Mouse (Mus musculus) forebrain, embryonic 12.5 days (tissue): ENCODE results near the gene Krt77. TPM values are rescaled to one million over a fixed set of nuclear protein-coding genes. Genes with fewer than 3 reads are reported as not detected.

Source experiments
- ATAC-seq: fragments of 200-750 bp; cut with Nextera tagmentation; 2 replicates; pipeline ENCODE4 v1.8.0; 2017; ENCODE audit warnings: moderate TSS enrichment; ENCODE audit not compliant: low FRiP score
- H3K27ac ChIP-seq: fragments of 300-500 bp; sonication (generic); 2 replicates; pipeline ENCODE4 v1.5.1; 2016; ENCODE audit warnings: mild to moderate bottlenecking
- H3K27me3 ChIP-seq: fragments of 300-500 bp; sonication (generic); 2 replicates; pipeline ENCODE4 v1.6.1; 2016; ENCODE audit warnings: mild to moderate bottlenecking
- H3K36me3 ChIP-seq: fragments of 300-500 bp; sonication (generic); replicated peaks from 2 replicates; pipeline ENCODE4 v1.6.1; 2016; ENCODE audit warnings: mild to moderate bottlenecking
- H3K4me1 ChIP-seq: fragments of 300-500 bp; sonication (generic); 2 replicates; pipeline ENCODE4 v1.6.1; 2016
- H3K4me2 ChIP-seq: fragments of 300-500 bp; sonication (generic); 2 replicates; pipeline ENCODE4 v1.6.1; 2016; ENCODE audit warnings: mild to moderate bottlenecking, moderate library complexity
- H3K4me3 ChIP-seq: fragments of 300-500 bp; sonication (generic); replicated peaks from 2 replicates; pipeline ENCODE4 v1.5.1; 2016; ENCODE audit warnings: mild to moderate bottlenecking
- H3K9ac ChIP-seq: fragments of 300-500 bp; sonication (generic); 2 replicates; pipeline ENCODE4 v1.6.1; 2016; ENCODE audit warnings: mild to moderate bottlenecking
- H3K9me3 ChIP-seq: fragments of 300-500 bp; sonication (generic); 2 replicates; pipeline ENCODE4 v1.6.1; 2016
- WGBS: fragments of 180-500 bp; shearing (Covaris S2); methylation state at CpG from one replicate; pipeline ENCODE4 v1.1.7; 2016; 5-methylcytosine and 5-hydroxymethylcytosine counted together
- polyA plus RNA-seq: library from polyadenylated mRNA; unstranded; fragments of >200 nt; fragmentation: Nextera tagmentation; extraction: Ambion mirVana; gene quantifications from 2 replicates; pipeline ENCODE4 v1.2.1, GENCODE M21; 2016

Krt77 gene
- polyA plus RNA-seq, 1 experiment from 2014 or later, result not detected

- ATAC-seq, result peak; percentile 39; the same call in 1 of the 2 replicates
- Histone ChIP-seq H3K36me3 (no peaks in the 10 kb centered on the region), H3K4me2 (peak overlapping the region; percentile 90), H3K27me3 (peaks cover 63% of the 10 kb centered on the region), H3K27ac (no peak overlapping the region), H3K4me3 (peak overlapping the region; percentile 48), H3K9me3 (no peaks in the 10 kb centered on the region), H3K4me1 (peaks cover 15% of the 10 kb centered on the region), H3K9ac (peak overlapping the region; percentile 61)
- WGBS, result 0% methylated on average over 32 of the region's 33 CpGs
Observed at GRCm38 (mm10) chr15:101859735-101860170, 9.8 kb downstream of the Krt77 start.

GRCm38 (mm10) chr15:101858673-101859425 is 10.7 kb downstream of the Krt77 start:
- Histone ChIP-seq H3K9me3 (no peaks in the 10 kb centered on the region), H3K9ac (no peak overlapping the region), H3K36me3 (no peaks in the 10 kb centered on the region), H3K27ac (no peak overlapping the region), H3K4me3 (peak overlapping the region; percentile 48; the same call in 1 of the 2 replicates), H3K4me1 (peaks cover 19% of the 10 kb centered on the region), H3K4me2 (peak overlapping the region; percentile 90), H3K27me3 (peaks cover 70% of the 10 kb centered on the region)
- WGBS, result 8% methylated on average over 11 of the region's 11 CpGs
- ATAC-seq, result no peak

- Histone ChIP-seq H3K27ac (no peak overlapping the region), H3K4me1 (peaks cover 24% of the 10 kb centered on the region), H3K9ac (no peak overlapping the region), H3K27me3 (peaks cover 76% of the 10 kb centered on the region), H3K9me3 (no peaks in the 10 kb centered on the region), H3K36me3 (no peaks in the 10 kb centered on the region), H3K4me2 (no peak overlapping the region), H3K4me3 (no peak overlapping the region)
- WGBS, result 61% methylated on average over 5 of the region's 5 CpGs
- ATAC-seq, result no peak
Observed at GRCm38 (mm10) chr15:101856696-101857095, 12.8 kb downstream of the Krt77 start.

GRCm38 (mm10) chr15:101855732-101856131 is 13.8 kb downstream of the Krt77 start:
- H3K27me3 ChIP-seq, result peaks cover 74% of the 10 kb centered on the region
- H3K27ac ChIP-seq, result no peak overlapping the region
- 79% methylated on average over 3 of the region's 3 CpGs for WGBS

GRCm38 (mm10) chr15:101854294-101854693 is 15.2 kb downstream of the Krt77 start:
- no peak for ATAC-seq
- Histone ChIP-seq H3K4me3 (no peak overlapping the region), H3K9me3 (no peaks in the 10 kb centered on the region), H3K27me3 (peaks cover 60% of the 10 kb centered on the region), H3K4me1 (peaks cover 13% of the 10 kb centered on the region), H3K36me3 (no peaks in the 10 kb centered on the region), H3K27ac (no peak overlapping the region), H3K4me2 (no peak overlapping the region), H3K9ac (no peak overlapping the region)
- WGBS, result 12% methylated on average over 5 of the region's 5 CpGs

More at GRCm38 (mm10) chr15:101855732-101856131, 13.8 kb downstream of the Krt77 start:
- Histone ChIP-seq H3K4me1 (peaks cover 24% of the 10 kb centered on the region), H3K4me3 (no peak overlapping the region), H3K9ac (no peak overlapping the region), H3K36me3 (no peaks in the 10 kb centered on the region), H3K9me3 (no peaks in the 10 kb centered on the region), H3K4me2 (no peak overlapping the region)
- no peak for ATAC-seq

- Histone ChIP-seq H3K36me3 (no peaks in the 10 kb centered on the region), H3K27ac (no peak overlapping the region), H3K9ac (no peak overlapping the region), H3K27me3 (peaks cover 45% of the 10 kb centered on the region), H3K4me2 (no peak overlapping the region), H3K4me3 (no peak overlapping the region), H3K9me3 (no peaks in the 10 kb centered on the region), H3K4me1 (peaks cover 10% of the 10 kb centered on the region)
- ATAC-seq, result no peak
- WGBS, result 9% methylated on average over 5 of the region's 5 CpGs
Observed at GRCm38 (mm10) chr15:101852571-101852970, 16.9 kb downstream of the Krt77 start.

- WGBS, result 89% methylated on average over 6 of the region's 6 CpGs
Observed at GRCm38 (mm10) chr15:101850694-101851093, 18.8 kb downstream of the Krt77 start, which contains the start of gene Krt1. Gene Krt1 (minus strand): TSS chr15:101850794.

GRCm38 (mm10) chr15:101845971-101846403 is 23.5 kb downstream of the Krt77 start:
- peak overlapping the region; percentile 63 for H3K27ac ChIP-seq
- H3K4me1 ChIP-seq, result peaks cover 5% of the 10 kb centered on the region; the same call in 1 of the 2 replicates
- H3K4me2 ChIP-seq, result peak overlapping the region; percentile 71
- under 1% methylated on average over 24 of the region's 37 CpGs for WGBS
- no peaks in the 10 kb centered on the region for H3K36me3 ChIP-seq
- H3K9ac ChIP-seq, result peak overlapping the region; percentile 70
- H3K9me3 ChIP-seq, result no peaks in the 10 kb centered on the region
- peaks cover 13% of the 10 kb centered on the region for H3K27me3 ChIP-seq
- ATAC-seq, result peak; percentile 81
- H3K4me3 ChIP-seq, result peak overlapping the region; percentile 54

More at GRCm38 (mm10) chr15:101850694-101851093, 18.8 kb downstream of the Krt77 start, which contains the start of gene Krt1:
- Histone ChIP-seq H3K4me2 (no peak within 1 kb of the TSS), H3K4me1 (peaks cover 13% of the 10 kb centered on the region), H3K4me3 (no peak within 1 kb of the TSS), H3K9me3 (no peaks in the 10 kb centered on the region), H3K27ac (no peak within 1 kb of the TSS), H3K36me3 (no peaks in the 10 kb centered on the region), H3K9ac (no peak within 1 kb of the TSS), H3K27me3 (peaks cover 29% of the 10 kb centered on the region)
- ATAC-seq, result no peak

GRCm38 (mm10) chr15:101843192-101843591 is 26.3 kb downstream of the Krt77 start:
- ATAC-seq, result no peak
- Histone ChIP-seq H3K4me3 (no peak overlapping the region), H3K27ac (no peak overlapping the region), H3K4me1 (peaks cover 5% of the 10 kb centered on the region; the same call in 1 of the 2 replicates), H3K9me3 (no peaks in the 10 kb centered on the region), H3K9ac (no peak overlapping the region), H3K36me3 (no peaks in the 10 kb centered on the region), H3K4me2 (no peak overlapping the region), H3K27me3 (peaks cover 13% of the 10 kb centered on the region; the same call in 1 of the 2 replicates)
- WGBS, result 65% methylated on average over 9 of the region's 9 CpGs

- H3K27ac ChIP-seq, result no peak overlapping the region
- H3K9me3 ChIP-seq, result no peaks in the 10 kb centered on the region
- no peak for ATAC-seq
- H3K27me3 ChIP-seq, result no peaks in the 10 kb centered on the region
- H3K4me2 ChIP-seq, result no peak overlapping the region
- 69% methylated on average over 5 of the region's 5 CpGs for WGBS
- H3K36me3 ChIP-seq, result no peaks in the 10 kb centered on the region
- H3K9ac ChIP-seq, result no peak overlapping the region
- H3K4me1 ChIP-seq, result peaks cover under 1% of the 10 kb centered on the region; the same call in 1 of the 2 replicates
- no peak overlapping the region for H3K4me3 ChIP-seq
Observed at GRCm38 (mm10) chr15:101834784-101835328, 34.6 kb downstream of the Krt77 start.

GRCm38 (mm10) chr15:101833131-101833530 is 36.4 kb downstream of the Krt77 start:
- no peaks in the 10 kb centered on the region for H3K9me3 ChIP-seq
- no peak overlapping the region for H3K4me3 ChIP-seq
- H3K27me3 ChIP-seq, result no peaks in the 10 kb centered on the region
- no peaks in the 10 kb centered on the region for H3K36me3 ChIP-seq
- no peak for ATAC-seq
- WGBS, result 55% methylated on average over 6 of the region's 6 CpGs
- H3K27ac ChIP-seq, result no peak overlapping the region
- H3K4me2 ChIP-seq, result no peak overlapping the region
- H3K4me1 ChIP-seq, result peaks cover 6% of the 10 kb centered on the region
- no peak overlapping the region for H3K9ac ChIP-seq

GRCm38 (mm10) chr15:101829441-101829840 is 40.1 kb downstream of the Krt77 start:
- no peak overlapping the region for H3K4me2 ChIP-seq
- H3K9ac ChIP-seq, result no peak overlapping the region
- H3K27me3 ChIP-seq, result no peaks in the 10 kb centered on the region
- peaks cover 6% of the 10 kb centered on the region for H3K4me1 ChIP-seq
- 64% methylated on average over 5 of the region's 5 CpGs for WGBS
- no peaks in the 10 kb centered on the region for H3K9me3 ChIP-seq
- H3K27ac ChIP-seq, result no peak overlapping the region
- H3K4me3 ChIP-seq, result no peak overlapping the region
- H3K36me3 ChIP-seq, result no peaks in the 10 kb centered on the region
- ATAC-seq, result no peak
